Mouse (Mus musculus) lung, embryonic 16.5 days (tissue): ENCODE results near the gene Klhdc4. TPM values are rescaled to one million over a fixed set of nuclear protein-coding genes. Genes with fewer than 3 reads are reported as not detected.

ENCODE experiments used
- ATAC-seq: fragments of 200-750 bp; cut with Nextera tagmentation; 2 replicates; pipeline ENCODE4 v1.8.0; 2017; ENCODE audit warnings: low read depth, mild to moderate bottlenecking, moderate library complexity
- H3K27ac ChIP-seq: fragments of 300-500 bp; sonication (generic); 2 replicates; pipeline ENCODE4 v1.5.1; 2014; ENCODE audit warnings: mild to moderate bottlenecking, control low read depth, low read length
- H3K27me3 ChIP-seq: fragments of 300-500 bp; sonication (generic); 2 replicates; pipeline ENCODE4 v1.6.1; 2014; ENCODE audit warnings: low read depth, low read length, mixed read lengths; ENCODE audit not compliant: control insufficient read depth, insufficient read depth
- H3K36me3 ChIP-seq: fragments of 300-500 bp; sonication (generic); 2 replicates; pipeline ENCODE4 v1.6.1; 2014; ENCODE audit warnings: low read length; ENCODE audit not compliant: control insufficient read depth, insufficient read depth
- H3K4me1 ChIP-seq: fragments of 300-500 bp; sonication (generic); replicated peaks from 2 replicates; pipeline ENCODE4 v1.6.1; 2014; ENCODE audit warnings: low read length, mixed read lengths; ENCODE audit not compliant: control insufficient read depth, insufficient read depth
- H3K4me2 ChIP-seq: fragments of 300-500 bp; sonication (generic); 2 replicates; pipeline ENCODE4 v1.6.1; 2014; ENCODE audit warnings: low read depth, low read length, control low read depth
- H3K4me3 ChIP-seq: fragments of 300-500 bp; sonication (generic); 2 replicates; pipeline ENCODE4 v1.5.1; 2014; ENCODE audit warnings: mild to moderate bottlenecking, low read length, control low read depth
- H3K9ac ChIP-seq: fragments of 300-500 bp; sonication (generic); 2 replicates; pipeline ENCODE4 v1.6.1; 2014; ENCODE audit warnings: low read length, control low read depth
- H3K9me3 ChIP-seq: fragments of 300-500 bp; sonication (generic); 2 replicates; pipeline ENCODE4 v1.6.1; 2016; ENCODE audit warnings: low read length; ENCODE audit not compliant: control insufficient read depth
- WGBS: fragments of 180-500 bp; shearing (Covaris S2); extraction: QIAGEN DNeasy Blood & Tissue Kit; methylation state at CpG from one replicate; pipeline ENCODE4 v1.1.7; 2014; 5-methylcytosine and 5-hydroxymethylcytosine counted together
- polyA plus RNA-seq: library from polyadenylated mRNA; unstranded; fragments of >200 nt; fragmentation: Nextera tagmentation; extraction: Ambion mirVana; gene quantifications from 2 replicates; pipeline ENCODE4 v1.2.1, GENCODE M21; 2015

Gene Klhdc4
- polyA plus RNA-seq, 1 experiment from 2014 or later = 33.2 TPM

DNA sequence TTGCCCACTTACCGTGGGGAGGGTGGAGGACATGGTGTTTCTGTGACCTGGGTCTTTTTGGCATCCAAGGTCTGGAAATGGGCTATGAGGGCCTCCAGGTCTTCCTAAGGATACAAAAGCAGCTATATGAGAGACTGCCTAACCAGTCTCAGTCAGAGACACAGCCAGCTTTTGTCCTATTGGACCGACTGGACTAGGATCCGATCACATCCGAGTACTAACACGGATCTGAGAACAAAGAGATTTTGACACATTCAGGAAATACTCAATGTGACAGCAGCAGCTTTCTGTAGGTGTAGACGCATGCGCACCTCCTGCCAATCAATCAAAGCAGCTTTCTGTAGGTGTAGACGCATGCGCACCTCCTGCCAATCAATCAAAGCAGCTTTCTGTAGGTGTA, 7.6 kb downstream of the Klhdc4 start:
- H3K9me3 ChIP-seq = no peaks in the 10 kb centered on the region
- no peak overlapping the region for H3K27ac ChIP-seq
- H3K9ac ChIP-seq = no peak overlapping the region
- no peaks in the 10 kb centered on the region for H3K4me1 ChIP-seq
- H3K27me3 ChIP-seq = no peaks in the 10 kb centered on the region
- H3K4me3 ChIP-seq = no peak overlapping the region
- H3K36me3 ChIP-seq = 0 out of 2 replicates have a peak, but pooled peaks cover 2% of the 10 kb centered on the region
- 82% methylated on average over 9 of the region's 9 CpGs for WGBS
- no peak overlapping the region for H3K4me2 ChIP-seq
- ATAC-seq = no peak

DNA sequence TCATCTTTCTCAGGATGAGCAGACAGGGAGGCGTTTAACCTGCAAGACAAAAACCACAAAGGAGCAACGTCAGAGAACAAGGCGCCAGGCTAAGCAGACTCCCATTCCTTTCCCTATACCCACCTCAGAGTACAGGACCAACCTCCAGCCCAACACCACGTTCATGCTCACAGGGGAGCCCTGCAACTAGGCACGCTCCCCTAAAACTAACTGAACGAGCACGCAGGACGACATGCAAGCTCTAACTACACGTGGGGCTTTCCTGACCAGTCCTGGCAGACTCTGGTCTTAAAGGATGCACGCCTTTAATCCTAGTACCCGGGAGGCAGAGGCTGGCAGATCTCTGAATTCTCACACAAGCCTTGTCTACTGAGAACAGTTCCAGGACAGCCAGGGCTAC, 8.0 kb downstream of the Klhdc4 start:
- no peak overlapping the region for H3K9ac ChIP-seq
- ATAC-seq = no peak
- 78% methylated on average over 11 of the region's 11 CpGs for WGBS
- H3K9me3 ChIP-seq = no peaks in the 10 kb centered on the region
- H3K27ac ChIP-seq = no peak overlapping the region
- H3K4me1 ChIP-seq = no peaks in the 10 kb centered on the region
- H3K4me2 ChIP-seq = no peak overlapping the region
- 0 out of 2 replicates have a peak, but pooled peaks cover 2% of the 10 kb centered on the region for H3K36me3 ChIP-seq
- H3K4me3 ChIP-seq = no peak overlapping the region
- no peaks in the 10 kb centered on the region for H3K27me3 ChIP-seq

DNA sequence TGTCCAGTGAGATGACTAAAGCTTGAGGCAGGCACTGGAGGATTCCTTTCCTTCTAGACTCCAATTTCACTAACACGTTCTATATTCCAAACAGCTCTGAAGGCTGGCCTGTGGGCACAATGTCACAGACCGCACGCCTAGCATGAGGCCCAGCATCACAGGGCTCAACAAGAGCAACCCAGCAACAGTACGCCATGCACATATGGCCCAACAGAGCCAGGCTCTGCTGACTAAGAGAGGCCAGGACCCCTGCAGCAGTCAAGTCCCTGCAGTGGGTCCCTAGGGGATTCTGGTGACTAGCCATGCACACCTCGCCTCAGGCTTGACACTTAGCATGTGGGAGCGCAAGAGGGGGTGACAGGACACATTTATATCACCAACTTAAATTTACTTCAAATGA, 8.5 kb downstream of the Klhdc4 start:
- H3K27me3 ChIP-seq = no peaks in the 10 kb centered on the region
- no peak overlapping the region for H3K4me2 ChIP-seq
- no peak overlapping the region for H3K27ac ChIP-seq
- ATAC-seq = no peak
- no peaks in the 10 kb centered on the region for H3K4me1 ChIP-seq
- WGBS = 88% methylated on average over 6 of the region's 6 CpGs
- no peak overlapping the region for H3K9ac ChIP-seq
- no peak overlapping the region for H3K4me3 ChIP-seq
- H3K9me3 ChIP-seq = no peaks in the 10 kb centered on the region
- H3K36me3 ChIP-seq = 0 out of 2 replicates have a peak, but pooled peaks cover 2% of the 10 kb centered on the region

DNA sequence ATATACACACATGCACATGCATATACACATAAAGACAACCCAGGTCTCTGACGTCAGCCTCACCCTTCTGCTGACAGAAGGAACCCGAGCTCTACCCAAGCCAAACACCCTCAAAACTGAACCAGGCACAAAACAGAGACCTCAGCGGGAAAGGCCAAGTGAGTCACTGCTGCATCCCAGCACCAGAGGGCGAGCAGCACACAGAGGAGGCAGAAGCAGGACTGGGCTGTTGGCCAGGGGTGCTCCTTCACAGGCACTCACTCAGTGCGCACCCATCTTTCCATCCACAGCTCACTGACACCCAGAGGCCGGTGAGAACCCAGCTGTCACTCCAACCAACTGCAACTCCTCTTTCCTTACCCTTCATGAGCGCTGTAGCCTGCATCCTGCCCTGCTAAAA, 11.1 kb downstream of the Klhdc4 start:
- peaks cover 2% of the 10 kb centered on the region; the same call in 1 of the 2 replicates for H3K36me3 ChIP-seq
- H3K27me3 ChIP-seq = no peaks in the 10 kb centered on the region
- H3K27ac ChIP-seq = no peak overlapping the region
- no peaks in the 10 kb centered on the region for H3K9me3 ChIP-seq
- no peak overlapping the region for H3K9ac ChIP-seq
- 78% methylated on average over 7 of the region's 7 CpGs for WGBS
- no peak for ATAC-seq
- H3K4me3 ChIP-seq = no peak overlapping the region
- H3K4me1 ChIP-seq = no peaks in the 10 kb centered on the region
- no peak overlapping the region for H3K4me2 ChIP-seq

DNA sequence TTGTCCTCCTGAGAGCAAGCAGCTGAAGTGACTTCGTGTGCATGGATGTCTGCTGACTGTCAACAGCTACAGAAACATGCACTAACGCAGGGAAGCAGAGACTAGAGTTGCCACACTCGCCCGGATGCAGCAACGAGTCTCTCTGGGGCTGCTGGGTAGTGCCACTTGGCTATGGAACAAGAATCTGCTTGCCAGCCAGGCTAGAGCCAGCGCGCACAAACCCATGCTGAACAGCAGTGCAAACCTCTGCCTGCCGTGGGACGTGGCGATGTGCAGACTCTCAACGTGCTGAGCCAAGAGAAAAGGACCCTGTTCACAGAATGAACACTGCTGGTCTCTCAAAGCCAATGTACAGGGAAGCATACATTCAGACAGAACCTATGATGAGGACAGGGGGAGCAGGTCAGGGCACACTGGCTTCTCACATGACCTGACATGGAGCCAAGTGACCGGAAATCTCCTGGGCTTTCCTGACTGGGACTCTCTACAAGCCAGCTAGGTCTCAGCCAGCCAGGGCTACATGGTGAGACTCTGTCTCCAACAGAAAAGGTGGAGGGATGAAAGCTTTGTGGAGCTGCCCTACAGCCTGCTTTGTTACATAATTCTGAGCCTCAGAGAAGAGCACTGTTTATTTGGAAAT, 17.3 kb downstream of the Klhdc4 start:
- Histone ChIP-seq H3K27ac (no peak overlapping the region), H3K36me3 (peaks cover 4% of the 10 kb centered on the region), H3K9me3 (no peaks in the 10 kb centered on the region), H3K9ac (no peak overlapping the region), H3K27me3 (no peaks in the 10 kb centered on the region), H3K4me1 (no peaks in the 10 kb centered on the region), H3K4me3 (no peak overlapping the region), H3K4me2 (no peak overlapping the region)
- WGBS = 93% methylated on average over 12 of the region's 12 CpGs
- no peak for ATAC-seq

DNA sequence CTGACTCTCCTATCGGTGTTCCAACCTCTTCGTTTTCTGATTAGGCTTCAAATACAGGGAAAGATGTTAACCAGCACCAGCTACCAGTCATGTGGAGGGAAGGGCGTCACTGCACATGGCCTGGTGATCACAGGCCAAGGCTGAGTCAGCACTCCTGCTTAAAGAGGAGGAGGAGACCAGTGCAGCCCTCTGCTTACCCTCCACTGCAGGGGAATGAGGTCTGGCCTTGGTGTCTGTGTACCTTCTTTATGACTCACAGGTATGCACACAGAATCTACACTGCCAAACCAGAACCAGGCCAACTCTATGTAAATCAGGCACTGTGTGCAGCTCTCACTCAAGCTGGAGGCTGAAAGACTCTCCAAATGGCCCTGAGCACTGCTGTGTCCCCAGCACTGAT, 17.9 kb downstream of the Klhdc4 start:
- peaks cover 4% of the 10 kb centered on the region for H3K36me3 ChIP-seq
- H3K27ac ChIP-seq = no peak overlapping the region
- no peaks in the 10 kb centered on the region for H3K4me1 ChIP-seq
- no peaks in the 10 kb centered on the region for H3K9me3 ChIP-seq
- no peak for ATAC-seq
- H3K9ac ChIP-seq = no peak overlapping the region
- H3K4me3 ChIP-seq = no peak overlapping the region
- no peaks in the 10 kb centered on the region for H3K27me3 ChIP-seq
- no peak overlapping the region for H3K4me2 ChIP-seq
- WGBS = 93% methylated on average over 3 of the region's 3 CpGs

DNA sequence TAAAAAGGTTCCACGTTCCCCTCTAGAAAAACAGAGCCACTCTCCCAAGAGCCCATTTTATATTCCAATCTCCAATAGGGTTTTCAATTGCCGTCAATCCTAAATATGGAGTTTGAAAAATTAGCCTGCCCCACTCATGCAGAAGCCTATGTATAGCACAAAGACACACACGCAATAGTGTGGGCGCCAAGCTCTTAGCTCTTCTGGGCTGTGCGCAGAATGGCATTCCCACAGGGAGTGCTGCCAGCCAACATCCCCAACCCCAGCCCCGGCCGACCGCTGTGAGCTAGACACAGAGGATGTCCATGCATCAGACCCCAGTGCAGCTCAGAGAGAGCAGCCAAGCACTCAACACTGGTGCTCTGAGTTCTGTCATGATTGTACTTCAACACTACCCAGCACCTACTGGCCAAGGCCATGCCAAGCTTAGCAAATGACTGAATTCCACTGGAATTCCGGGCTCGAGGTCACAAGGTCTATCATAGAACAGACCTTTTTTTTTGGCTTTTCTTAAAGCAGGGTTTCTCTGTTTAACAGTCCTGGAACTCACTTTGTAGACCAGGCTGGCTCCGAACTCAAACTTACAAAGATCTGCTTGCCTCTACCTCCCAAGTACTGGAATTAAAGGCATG, 19.7 kb downstream of the Klhdc4 start:
- H3K9me3 ChIP-seq = no peaks in the 10 kb centered on the region
- H3K4me1 ChIP-seq = no peaks in the 10 kb centered on the region
- H3K36me3 ChIP-seq = peaks cover 12% of the 10 kb centered on the region
- no peak overlapping the region for H3K9ac ChIP-seq
- ATAC-seq = no peak
- no peaks in the 10 kb centered on the region for H3K27me3 ChIP-seq
- WGBS = 87% methylated on average over 11 of the region's 11 CpGs
- H3K4me3 ChIP-seq = no peak overlapping the region
- no peak overlapping the region for H3K4me2 ChIP-seq
- no peak overlapping the region for H3K27ac ChIP-seq

DNA sequence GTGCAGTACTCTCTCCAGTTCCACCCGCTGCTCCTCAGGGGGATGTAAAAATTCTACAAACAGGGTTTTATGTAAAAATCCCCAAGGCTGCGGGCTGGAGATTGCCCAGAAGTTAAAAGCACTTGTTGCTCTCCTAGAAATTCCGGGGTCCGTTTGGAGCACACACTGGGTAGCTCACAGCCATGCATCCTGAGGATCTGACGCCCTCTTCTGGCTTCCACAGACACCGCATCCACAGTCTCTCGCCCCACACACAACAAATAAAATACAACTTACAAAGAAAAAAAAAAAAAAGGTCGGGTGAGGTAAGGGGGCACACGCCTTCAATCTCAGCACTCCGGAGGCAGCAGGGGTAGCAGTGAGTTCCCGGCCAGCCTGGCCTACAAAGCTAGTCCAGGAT, 21.3 kb downstream of the Klhdc4 start:
- WGBS = 78% methylated on average over 11 of the region's 11 CpGs
- no peak overlapping the region for H3K4me2 ChIP-seq
- H3K36me3 ChIP-seq = peaks cover 18% of the 10 kb centered on the region
- H3K4me3 ChIP-seq = no peak overlapping the region
- H3K9ac ChIP-seq = no peak overlapping the region
- no peaks in the 10 kb centered on the region for H3K27me3 ChIP-seq
- no peak overlapping the region for H3K27ac ChIP-seq
- no peaks in the 10 kb centered on the region for H3K9me3 ChIP-seq
- ATAC-seq = no peak
- no peaks in the 10 kb centered on the region for H3K4me1 ChIP-seq

DNA sequence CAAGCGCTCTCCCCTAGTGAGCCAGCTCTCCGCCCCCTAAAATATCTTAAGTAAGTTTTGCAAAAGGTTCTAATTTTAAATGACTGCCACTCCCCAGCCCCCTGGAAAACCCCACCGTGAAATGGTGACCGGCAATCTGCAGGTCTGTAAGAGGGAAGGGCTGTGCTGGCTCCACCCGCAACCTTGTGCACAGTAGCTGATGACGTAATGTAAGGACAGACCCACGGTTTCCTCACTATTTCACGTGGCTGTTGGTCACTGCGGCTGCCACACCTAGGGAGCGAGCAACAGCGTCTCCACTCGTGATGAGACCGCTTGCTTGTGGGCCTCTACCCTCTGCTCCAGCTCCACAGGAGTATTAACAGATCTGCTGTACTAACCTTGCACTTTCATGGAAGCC, 23.2 kb downstream of the Klhdc4 start:
- WGBS = 90% methylated on average over 13 of the region's 13 CpGs
- H3K9ac ChIP-seq = no peak overlapping the region
- H3K4me3 ChIP-seq = no peak overlapping the region
- ATAC-seq = no peak
- H3K36me3 ChIP-seq = peaks cover 14% of the 10 kb centered on the region
- H3K4me2 ChIP-seq = no peak overlapping the region
- no peaks in the 10 kb centered on the region for H3K9me3 ChIP-seq
- H3K27me3 ChIP-seq = no peaks in the 10 kb centered on the region
- H3K27ac ChIP-seq = no peak overlapping the region
- H3K4me1 ChIP-seq = no peaks in the 10 kb centered on the region
